Mouse (Mus musculus): ENCODE data around the gene Gm20696. TPM values are rescaled to one million over a fixed set of nuclear protein-coding genes. Genes with fewer than 3 reads are reported as not detected.

Gene Gm20696
- total RNA-seq (2014; rRNA removed) (2.9 and 3.6 TPM in 2 replicates), polyA plus RNA-seq (2015; fragmentation: Nextera tagmentation; extraction: Ambion mirVana) (2.3 and 2.5 TPM in 2 replicates)

- Histone ChIP-seq H3K9me3 (ENCODE audit: low read length) (no peaks in the 10 kb centered on the region), H3K36me3 (ENCODE audit: insufficient read depth, low read length) (no peaks in the 10 kb centered on the region), H3K9ac (replicated peaks; ENCODE audit: low read length) (peak within 1 kb of the TSS; percentile 76), H3K4me2 (ENCODE audit: low read depth, low read length) (peak within 1 kb of the TSS; percentile 93), H3K4me3 (ENCODE audit: low read length) (peak within 1 kb of the TSS; percentile 81), H3K27ac (peak within 1 kb of the TSS; percentile 86), H3K4me1 (ENCODE audit: insufficient read depth, low read length) (peaks cover 32% of the 10 kb centered on the region), H3K27me3 (ENCODE audit: insufficient read depth, low read length) (no peaks in the 10 kb centered on the region)
- WGBS, result 2% methylated on average over 51 of the region's 75 CpGs
- DNase-seq (ENCODE audit: low spot score) (peak; percentile 77), ATAC-seq (peak; percentile 79)
- TF ChIP-seq CTCF (IDR thresholded peaks at IDR 0.05; ENCODE audit: low read depth), result no peak
Measured at GRCm38 (mm10) chr6:99666318-99667171, at the start of gene Gm20696, which contains the start of gene Eif4e3. Gene Gm20696, minus strand, starts transcription at chr6:99666797. Gene Eif4e3, minus strand, starts transcription at chr6:99666771.

- Histone ChIP-seq H3K9me3 (ENCODE audit: low read length) (no peaks in the 10 kb centered on the region), H3K4me2 (ENCODE audit: low read depth, low read length) (no peak overlapping the region), H3K4me3 (ENCODE audit: low read length) (no peak overlapping the region), H3K27me3 (ENCODE audit: insufficient read depth, low read length) (no peaks in the 10 kb centered on the region), H3K27ac (no peak overlapping the region), H3K9ac (replicated peaks; ENCODE audit: low read length) (no peak overlapping the region), H3K4me1 (ENCODE audit: insufficient read depth, low read length) (no peaks in the 10 kb centered on the region), H3K36me3 (ENCODE audit: insufficient read depth, low read length) (no peaks in the 10 kb centered on the region)
- DNase-seq (ENCODE audit: low spot score) (no peak), ATAC-seq (no peak)
- WGBS, result 79% methylated on average over 5 of the region's 6 CpGs
- TF ChIP-seq CTCF (IDR thresholded peaks at IDR 0.05; ENCODE audit: low read depth), result no peak
Measured at GRCm38 (mm10) chr6:99715913-99716312, 49.3 kb upstream of the Gm20696 start.

- Histone ChIP-seq H3K36me3 (ENCODE audit: insufficient read depth, low read length) (no peaks in the 10 kb centered on the region), H3K27me3 (ENCODE audit: insufficient read depth, low read length) (no peaks in the 10 kb centered on the region), H3K9me3 (ENCODE audit: low read length) (no peaks in the 10 kb centered on the region), H3K9ac (replicated peaks; ENCODE audit: low read length) (no peak overlapping the region), H3K27ac (no peak overlapping the region), H3K4me1 (ENCODE audit: insufficient read depth, low read length) (no peaks in the 10 kb centered on the region), H3K4me2 (ENCODE audit: low read depth, low read length) (no peak overlapping the region), H3K4me3 (ENCODE audit: low read length) (no peak overlapping the region)
- ATAC-seq (no peak), DNase-seq (ENCODE audit: low spot score) (no peak)
- no peak for TF ChIP-seq CTCF (IDR thresholded peaks at IDR 0.05; ENCODE audit: low read depth)
- WGBS, result 70% methylated on average over 6 of the region's 6 CpGs
Measured at GRCm38 (mm10) chr6:99715191-99715590, 48.6 kb upstream of the Gm20696 start.

- Histone ChIP-seq H3K4me1 (ENCODE audit: insufficient read depth, low read length) (no peaks in the 10 kb centered on the region), H3K27ac (no peak overlapping the region), H3K4me2 (ENCODE audit: low read depth, low read length) (no peak overlapping the region), H3K9me3 (ENCODE audit: low read length) (no peaks in the 10 kb centered on the region), H3K27me3 (ENCODE audit: insufficient read depth, low read length) (no peaks in the 10 kb centered on the region), H3K36me3 (ENCODE audit: insufficient read depth, low read length) (no peaks in the 10 kb centered on the region), H3K4me3 (ENCODE audit: low read length) (no peak overlapping the region), H3K9ac (replicated peaks; ENCODE audit: low read length) (no peak overlapping the region)
- ATAC-seq (no peak), DNase-seq (ENCODE audit: low spot score) (no peak)
- 74% methylated on average over 5 of the region's 5 CpGs for WGBS
- no peak for TF ChIP-seq CTCF (IDR thresholded peaks at IDR 0.05; ENCODE audit: low read depth)
Measured at GRCm38 (mm10) chr6:99713256-99713655, 46.7 kb upstream of the Gm20696 start.

GRCm38 (mm10) chr6:99711576-99712101 lies 45.0 kb upstream of the Gm20696 start:
- H3K27me3 ChIP-seq (ENCODE audit: insufficient read depth, low read length), result no peaks in the 10 kb centered on the region
- no peak overlapping the region for H3K27ac ChIP-seq
- DNase-seq (ENCODE audit: low spot score) (no peak), ATAC-seq (no peak)
- TF ChIP-seq CTCF (IDR thresholded peaks at IDR 0.05; ENCODE audit: low read depth), result no peak
- no peaks in the 10 kb centered on the region for H3K4me1 ChIP-seq (ENCODE audit: insufficient read depth, low read length)
- no peak overlapping the region for H3K9ac ChIP-seq (replicated peaks; ENCODE audit: low read length)
- 69% methylated on average over 11 of the region's 11 CpGs for WGBS
- H3K36me3 ChIP-seq (ENCODE audit: insufficient read depth, low read length), result no peaks in the 10 kb centered on the region
- no peaks in the 10 kb centered on the region for H3K9me3 ChIP-seq (ENCODE audit: low read length)
- H3K4me3 ChIP-seq (ENCODE audit: low read length), result no peak overlapping the region
- H3K4me2 ChIP-seq (ENCODE audit: low read depth, low read length), result no peak overlapping the region

- ATAC-seq (no peak), DNase-seq (ENCODE audit: low spot score) (no peak)
- TF ChIP-seq CTCF (IDR thresholded peaks at IDR 0.05; ENCODE audit: low read depth), result no peak
- Histone ChIP-seq H3K27ac (no peak overlapping the region), H3K4me3 (ENCODE audit: low read length) (no peak overlapping the region), H3K4me2 (ENCODE audit: low read depth, low read length) (no peak overlapping the region), H3K9me3 (ENCODE audit: low read length) (no peaks in the 10 kb centered on the region), H3K9ac (replicated peaks; ENCODE audit: low read length) (no peak overlapping the region), H3K4me1 (ENCODE audit: insufficient read depth, low read length) (no peaks in the 10 kb centered on the region), H3K27me3 (ENCODE audit: insufficient read depth, low read length) (no peaks in the 10 kb centered on the region), H3K36me3 (ENCODE audit: insufficient read depth, low read length) (no peaks in the 10 kb centered on the region)
- 47% methylated on average over 3 of the region's 3 CpGs for WGBS
Measured at GRCm38 (mm10) chr6:99700484-99700883, 33.9 kb upstream of the Gm20696 start.

Data from hindbrain, postnatal 0 days (tissue).